Mouse (Mus musculus) liver, adult 2 months (tissue): ENCODE results near the gene Akt2. TPM values are rescaled to one million over a fixed set of nuclear protein-coding genes. Genes with fewer than 3 reads are reported as not detected.
"Not testable (repeated sequence)": the region's sequence is repeated elsewhere in the genome, so short reads cannot be mapped to it uniquely, and the experiment has no call there.

ENCODE experiments used
- DNase-seq: peaks from one replicate; pipeline ENCODE4 v3.0.0-alpha.2; 2011; ENCODE audit warnings: low read depth, low spot score; ENCODE audit errors: extremely low read depth
- H3K27ac ChIP-seq: fragments of 200-500 bp; replicated peaks from 2 replicates; pipeline ENCODE4 v1.5.1; 2012; ENCODE audit warnings: low read depth, mild to moderate bottlenecking, control low read depth, inconsistent platforms, low read length; ENCODE audit not compliant: insufficient read depth
- H3K27me3 ChIP-seq: fragments of 200-500 bp; 2 replicates; pipeline ENCODE4 v1.6.1; 2012; ENCODE audit warnings: mild to moderate bottlenecking, moderate library complexity, low read length, inconsistent platforms; ENCODE audit not compliant: control insufficient read depth, insufficient read depth
- H3K36me3 ChIP-seq: fragments of 200-500 bp; 2 replicates; pipeline ENCODE4 v1.6.1; 2012; ENCODE audit warnings: low read length, inconsistent platforms; ENCODE audit not compliant: control insufficient read depth, insufficient read depth
- H3K4me1 ChIP-seq: fragments of 200-500 bp; 2 replicates; pipeline ENCODE4 v1.6.1; 2011; ENCODE audit warnings: low read length; ENCODE audit not compliant: control insufficient read depth, insufficient read depth
- H3K4me3 ChIP-seq: fragments of 200-500 bp; 2 replicates; pipeline ENCODE4 v1.5.1; 2011; ENCODE audit warnings: low read depth, mild to moderate bottlenecking, control low read depth, low read length, moderate library complexity; ENCODE audit not compliant: insufficient read depth
- H3K79me2 ChIP-seq: fragments of 200-500 bp; 2 replicates; pipeline ENCODE4 v1.6.1; 2012; ENCODE audit warnings: inconsistent platforms, mild to moderate bottlenecking, low read length, moderate library complexity; ENCODE audit not compliant: control insufficient read depth, insufficient read depth
- H3K9ac ChIP-seq: fragments of 200-500 bp; 2 replicates; pipeline ENCODE4 v1.6.1; 2012; ENCODE audit warnings: low read depth, mild to moderate bottlenecking, control low read depth, inconsistent platforms, low read length
- CTCF ChIP-seq: fragments of 200-500 bp; IDR thresholded peaks from 2 replicates; pipeline ENCODE4 v1.5.1; 2011; ENCODE audit warnings: low read depth, low read length, control low read depth
- POLR2A ChIP-seq: fragments of 200-500 bp; IDR thresholded peaks from 2 replicates; pipeline ENCODE4 v1.6.1; 2011; ENCODE audit warnings: low read length, control low read depth; ENCODE audit not compliant: insufficient read depth; ENCODE audit errors: extremely low read depth
- WGBS: fragments of 180-500 bp; shearing (Covaris S2); methylation state at CpG from one replicate; pipeline ENCODE4 v1.1.7; 2018; 5-methylcytosine and 5-hydroxymethylcytosine counted together
- polyA plus RNA-seq: library from polyadenylated mRNA; depleted of rRNA; stranded (reverse); fragments of >200 nt; gene quantifications from 2 replicates; pipeline ENCODE4 v1.2.3, GENCODE M21; 2012
- total RNA-seq: library from RNA; depleted of rRNA; stranded (reverse); fragments of >200 nt; gene quantifications from 2 replicates; pipeline ENCODE4 v1.2.3, GENCODE M21; 2014

The Akt2 gene
- total and polyA plus RNA-seq, 2 experiments: 57.1 to 81.3 TPM

- H3K9ac ChIP-seq: no peak overlapping the region
- H3K79me2 ChIP-seq: no peaks in the 10 kb centered on the region
- no peak overlapping the region for H3K4me3 ChIP-seq
- H3K36me3 ChIP-seq: peaks cover 40% of the 10 kb centered on the region
- WGBS: 92% methylated on average over 7 of the region's 7 CpGs
- no peak overlapping the region for H3K27ac ChIP-seq
- DNase-seq: no peak
- no peaks in the 10 kb centered on the region for H3K27me3 ChIP-seq
- no peak for TF ChIP-seq CTCF
- no peak for TF ChIP-seq POLR2A
- no peaks in the 10 kb centered on the region for H3K4me1 ChIP-seq
These were observed 36.4 kb downstream of the Akt2 start for GRCm38 (mm10) chr7:27627707-27628106.

DNA sequence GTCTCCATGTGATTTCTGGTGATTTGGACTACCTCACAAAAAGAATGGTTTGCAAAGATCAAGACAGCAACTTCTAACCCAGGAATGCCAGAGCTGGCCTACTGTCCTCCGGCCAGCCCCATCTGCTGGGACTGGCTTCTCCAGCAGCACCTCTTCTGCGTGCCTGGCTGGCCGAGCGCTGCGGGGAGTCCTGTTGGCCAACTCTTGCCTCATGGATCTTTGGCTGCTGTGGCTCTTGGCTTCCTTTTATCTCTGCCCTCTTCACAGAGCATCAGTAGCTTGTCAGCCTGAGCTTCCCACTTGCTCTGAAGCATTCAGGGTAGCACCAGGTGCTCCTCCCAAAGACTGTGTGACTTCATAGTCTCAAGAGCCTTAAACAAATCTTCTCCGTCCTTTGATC is 36.8 kb downstream of the Akt2 start:
- no peak for TF ChIP-seq CTCF
- TF ChIP-seq POLR2A: no peak
- H3K4me1 ChIP-seq: no peaks in the 10 kb centered on the region
- no peaks in the 10 kb centered on the region for H3K27me3 ChIP-seq
- DNase-seq: no peak
- WGBS: 87% methylated on average over 6 of the region's 6 CpGs
- H3K4me3 ChIP-seq: no peak overlapping the region
- no peak overlapping the region for H3K27ac ChIP-seq
- H3K79me2 ChIP-seq: no peaks in the 10 kb centered on the region
- no peak overlapping the region for H3K9ac ChIP-seq
- H3K36me3 ChIP-seq: peaks cover 36% of the 10 kb centered on the region

- H3K36me3 ChIP-seq: peaks cover 33% of the 10 kb centered on the region
- not testable (repeated sequence) for H3K27me3 ChIP-seq, H3K27ac ChIP-seq, H3K4me1 ChIP-seq, DNase-seq, H3K4me3 ChIP-seq, H3K9ac ChIP-seq, H3K79me2 ChIP-seq
- WGBS: 93% methylated on average over 7 of the region's 7 CpGs
These were observed 37.5 kb downstream of the Akt2 start for GRCm38 (mm10) chr7:27628816-27629215.

- TF ChIP-seq CTCF: no peak
- TF ChIP-seq POLR2A: no peak
- Histone ChIP-seq H3K4me3 (no peak overlapping the region), H3K27ac (no peak overlapping the region), H3K9ac (no peak overlapping the region), H3K27me3 (no peaks in the 10 kb centered on the region), H3K4me1 (no peaks in the 10 kb centered on the region), H3K36me3 (peaks cover 36% of the 10 kb centered on the region), H3K79me2 (no peaks in the 10 kb centered on the region)
- no peak for DNase-seq
- WGBS: 96% methylated on average over 4 of the region's 4 CpGs
These were observed 40.1 kb downstream of the Akt2 start for GRCm38 (mm10) chr7:27631439-27631838.

- Histone ChIP-seq H3K36me3 (peaks cover 25% of the 10 kb centered on the region), H3K27me3 (no peaks in the 10 kb centered on the region)
These were observed 41.8 kb downstream of the Akt2 start for GRCm38 (mm10) chr7:27633166-27633565.

DNA sequence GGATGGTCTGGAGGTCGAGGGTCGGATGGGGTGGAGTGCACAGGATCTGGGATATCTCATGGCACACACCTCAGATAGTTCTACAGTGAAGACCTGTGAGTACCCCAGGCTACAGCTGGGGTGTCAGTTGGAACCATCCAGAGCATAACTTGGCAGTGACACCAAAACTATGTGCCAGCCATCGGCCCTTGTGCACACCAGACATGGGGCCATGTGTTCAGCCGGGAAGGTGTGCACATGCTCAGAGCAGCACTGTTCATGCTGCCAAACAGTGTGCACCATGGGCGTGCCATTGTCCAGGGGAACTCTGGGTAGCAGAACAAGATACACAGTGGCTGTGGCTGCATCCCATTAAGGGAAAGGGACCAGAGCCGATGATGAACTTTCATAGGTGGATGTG is 43.3 kb downstream of the Akt2 start:
- H3K79me2 ChIP-seq: no peaks in the 10 kb centered on the region
- peaks cover 19% of the 10 kb centered on the region for H3K36me3 ChIP-seq
- H3K4me1 ChIP-seq: no peaks in the 10 kb centered on the region
- no peak overlapping the region for H3K4me3 ChIP-seq
- H3K27ac ChIP-seq: no peak overlapping the region
- H3K9ac ChIP-seq: no peak overlapping the region
- H3K27me3 ChIP-seq: no peaks in the 10 kb centered on the region
- no peak for DNase-seq
- TF ChIP-seq CTCF (no peak), POLR2A (no peak)
- 84% methylated on average over 6 of the region's 6 CpGs for WGBS

More at GRCm38 (mm10) chr7:27633166-27633565, 41.8 kb downstream of the Akt2 start:
- Histone ChIP-seq H3K9ac (no peak overlapping the region), H3K4me3 (no peak overlapping the region), H3K79me2 (no peaks in the 10 kb centered on the region), H3K4me1 (no peaks in the 10 kb centered on the region), H3K27ac (no peak overlapping the region)
- 94% methylated on average over 6 of the region's 6 CpGs for WGBS
- no peak for TF ChIP-seq CTCF
- TF ChIP-seq POLR2A: no peak
- no peak for DNase-seq

- not testable (repeated sequence) for H3K27me3 ChIP-seq, H3K9ac ChIP-seq, H3K79me2 ChIP-seq, H3K27ac ChIP-seq, DNase-seq, H3K4me3 ChIP-seq, H3K4me1 ChIP-seq
- 98% methylated on average over 2 of the region's 2 CpGs for WGBS
- H3K36me3 ChIP-seq: peaks cover 19% of the 10 kb centered on the region
These were observed 43.7 kb downstream of the Akt2 start for GRCm38 (mm10) chr7:27635094-27635493.
